Mouse (Mus musculus) megakaryocyte progenitor cell, adult 5-6 weeks (primary cell): ENCODE results near the gene H2al2a. TPM values are rescaled to one million over a fixed set of nuclear protein-coding genes. Genes with fewer than 3 reads are reported as not detected.

ENCODE experiments used
- ATAC-seq: replicated peaks from 2 replicates; pipeline ENCODE4 v1.8.0; 2016; ENCODE audit warnings: mild to moderate bottlenecking, moderate TSS enrichment, inconsistent platforms; ENCODE audit not compliant: poor library complexity
- total RNA-seq, 2 experiments: library from RNA; stranded (forward) in 1 of 2; stranded (reverse) in 1 of 2; fragments of 157-497, 149-512 nt in 1 of 2; fragments of 200-1000 nt in 1 of 2; gene quantifications; 2 replicates each; pipeline versions ENCODE4 v1.2.3 to v1.2.4; 2015 to 2017

Gene H2al2a
- total RNA-seq, 2 experiments from 2014 or later, result not detected

GRCm38 (mm10) chr2:18028140-18029021 lies 31.6 kb upstream of the H2al2a start:
- peak; percentile 19; the same call in 1 of the 2 replicates for ATAC-seq

- ATAC-seq, result peak; percentile 88
These were observed 30.8 kb upstream of the H2al2a start for GRCm38 (mm10) chr2:18027448-18028139.

- peak; percentile 10 for ATAC-seq
These were observed 29.6 kb upstream of the H2al2a start for GRCm38 (mm10) chr2:18026116-18026947.

GRCm38 (mm10) chr2:18025781-18026115 lies 29.0 kb upstream of the H2al2a start:
- no peak for ATAC-seq

- ATAC-seq, result no peak
These were observed 28.4 kb upstream of the H2al2a start for GRCm38 (mm10) chr2:18025116-18025515.

GRCm38 (mm10) chr2:18022886-18023285 lies 26.1 kb upstream of the H2al2a start:
- ATAC-seq, result no peak

GRCm38 (mm10) chr2:18019122-18019521 lies 22.4 kb upstream of the H2al2a start:
- ATAC-seq, result no peak

GRCm38 (mm10) chr2:18017321-18017720 lies 20.6 kb upstream of the H2al2a start:
- ATAC-seq, result no peak

- no peak for ATAC-seq
These were observed 19.9 kb upstream of the H2al2a start for GRCm38 (mm10) chr2:18016639-18017038.

GRCm38 (mm10) chr2:18015581-18015980 lies 18.8 kb upstream of the H2al2a start:
- ATAC-seq, result no peak

GRCm38 (mm10) chr2:18012866-18013265 lies 16.1 kb upstream of the H2al2a start:
- ATAC-seq, result no peak

- no peak for ATAC-seq
These were observed 14.5 kb upstream of the H2al2a start for GRCm38 (mm10) chr2:18011226-18011625.

- no peak for ATAC-seq
These were observed 8.4 kb upstream of the H2al2a start for GRCm38 (mm10) chr2:18005137-18005536.

- ATAC-seq, result no peak
These were observed 7.5 kb upstream of the H2al2a start for GRCm38 (mm10) chr2:18004286-18004685.

- no peak for ATAC-seq
These were observed 5.5 kb upstream of the H2al2a start for GRCm38 (mm10) chr2:18002306-18002705.

GRCm38 (mm10) chr2:17989562-17989961 lies 7.2 kb downstream of the H2al2a start:
- ATAC-seq, result peak; percentile 77

GRCm38 (mm10) chr2:17989115-17989514 lies 7.6 kb downstream of the H2al2a start:
- no peak for ATAC-seq

- no peak for ATAC-seq
These were observed 10.1 kb downstream of the H2al2a start for GRCm38 (mm10) chr2:17986694-17987093.

GRCm38 (mm10) chr2:17984774-17985173 lies 12.0 kb downstream of the H2al2a start:
- ATAC-seq, result no peak

- no peak for ATAC-seq
These were observed 14.0 kb downstream of the H2al2a start for GRCm38 (mm10) chr2:17982747-17983146.

- ATAC-seq, result no peak
These were observed 18.1 kb downstream of the H2al2a start for GRCm38 (mm10) chr2:17978706-17979105.
